Mouse (Mus musculus) small intestine, adult 2 months (tissue): ENCODE data around the gene Hjurp. TPM values are rescaled to one million over a fixed set of nuclear protein-coding genes. Genes with fewer than 3 reads are reported as not detected.

ENCODE experiments used
- H3K27ac ChIP-seq: fragments of 200-500 bp; 2 replicates; pipeline ENCODE4 v1.5.1; 2012; ENCODE audit warnings: low read depth, low read length, control low read depth, inconsistent platforms; ENCODE audit not compliant: insufficient read depth
- H3K27me3 ChIP-seq: fragments of 200-500 bp; 2 replicates; pipeline ENCODE4 v1.6.1; 2012; ENCODE audit warnings: mild to moderate bottlenecking, moderate library complexity, low read length, inconsistent platforms; ENCODE audit not compliant: control insufficient read depth, insufficient read depth
- H3K36me3 ChIP-seq: fragments of 200-500 bp; 2 replicates; pipeline ENCODE4 v1.6.1; 2012; ENCODE audit warnings: mild to moderate bottlenecking, low read length, control low read depth, inconsistent platforms; ENCODE audit not compliant: control insufficient read depth, insufficient read depth
- H3K4me1 ChIP-seq: fragments of 200-500 bp; 2 replicates; pipeline ENCODE4 v1.6.1; 2012; ENCODE audit warnings: low read length, inconsistent platforms, mixed read lengths; ENCODE audit not compliant: control insufficient read depth, insufficient read depth, insufficient read length
- H3K4me3 ChIP-seq: fragments of 200-500 bp; 2 replicates; pipeline ENCODE4 v1.5.1; 2012; ENCODE audit warnings: low read depth, mild to moderate bottlenecking, control low read depth, inconsistent platforms, low read length, moderate library complexity
- CTCF ChIP-seq: fragments of 200-500 bp; IDR thresholded peaks from 2 replicates; pipeline ENCODE4 v1.5.1; 2012; ENCODE audit warnings: low read depth, mild to moderate bottlenecking, control low read depth, inconsistent platforms, low read length, moderate library complexity, mixed read lengths; ENCODE audit not compliant: insufficient replicate concordance, insufficient read length; ENCODE audit errors: extremely low read depth
- POLR2A ChIP-seq: fragments of 200-500 bp; IDR thresholded peaks from 2 replicates; pipeline ENCODE4 v1.6.1; 2012; ENCODE audit warnings: low read depth, mild to moderate bottlenecking, control low read depth, inconsistent platforms, low read length, moderate library complexity
- WGBS: fragments of 180-500 bp; shearing (Covaris S2); methylation state at CpG from one replicate; pipeline ENCODE4 v1.1.7; 2018; 5-methylcytosine and 5-hydroxymethylcytosine counted together
- polyA plus RNA-seq: library from polyadenylated mRNA; depleted of rRNA; stranded (reverse); fragments of >200 nt; gene quantifications from 2 replicates; pipeline ENCODE4 v1.2.3, GENCODE M21; 2012

Gene Hjurp
- polyA plus RNA-seq, 1 experiment, result 23.4 TPM

DNA sequence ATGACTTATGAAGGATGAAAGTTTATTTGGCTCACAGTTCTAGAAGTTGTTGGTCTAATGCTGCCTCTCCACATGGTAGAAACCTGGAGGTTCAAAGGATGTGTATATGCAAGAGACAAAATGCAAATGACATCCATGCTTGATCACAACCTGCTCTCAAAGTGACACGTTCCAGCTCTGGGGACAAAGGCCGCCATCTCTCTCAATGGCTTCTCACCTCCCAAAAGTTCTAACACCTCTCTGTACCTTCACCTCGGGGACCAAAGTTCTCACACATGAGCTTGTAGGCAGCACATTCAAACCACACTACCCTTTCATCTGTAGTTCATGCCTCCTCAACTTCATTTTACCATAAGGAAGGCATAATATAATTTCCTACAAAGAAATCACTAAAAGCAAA lies 59.9 kb downstream of the Hjurp start:
- Histone ChIP-seq H3K27me3 (no peaks in the 10 kb centered on the region), H3K4me1 (peaks cover 7% of the 10 kb centered on the region; the same call in 1 of the 2 replicates), H3K27ac (no peak overlapping the region), H3K4me3 (no peak overlapping the region), H3K36me3 (peaks cover 8% of the 10 kb centered on the region)
- TF ChIP-seq POLR2A (no peak), CTCF (no peak)
- 42% methylated on average over 3 of the region's 3 CpGs for WGBS

DNA sequence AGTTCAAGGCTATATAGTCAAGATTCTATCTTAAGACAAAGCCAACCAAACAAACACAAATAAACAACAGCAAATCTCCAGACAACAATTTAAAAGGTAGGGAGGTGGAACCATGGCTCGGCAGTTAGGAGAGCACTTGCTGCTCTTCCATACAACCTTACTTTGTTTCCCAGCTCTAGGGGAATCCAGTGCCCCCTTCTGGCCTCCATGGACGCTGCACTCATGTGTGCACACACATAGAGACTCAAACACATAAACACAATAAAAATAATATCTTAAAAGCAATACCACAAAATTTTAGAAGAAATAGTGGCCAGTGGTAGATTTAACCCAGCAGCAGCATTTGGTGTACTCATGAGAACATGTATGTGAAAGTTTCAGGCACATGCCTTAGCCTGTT lies 60.3 kb downstream of the Hjurp start:
- TF ChIP-seq CTCF (no peak), POLR2A (no peak)
- no peak overlapping the region for H3K27ac ChIP-seq
- peaks cover 8% of the 10 kb centered on the region for H3K36me3 ChIP-seq
- H3K27me3 ChIP-seq, result no peaks in the 10 kb centered on the region
- H3K4me1 ChIP-seq, result peaks cover 9% of the 10 kb centered on the region; the same call in 1 of the 2 replicates
- 65% methylated on average over 2 of the region's 2 CpGs for WGBS
- no peak overlapping the region for H3K4me3 ChIP-seq

DNA sequence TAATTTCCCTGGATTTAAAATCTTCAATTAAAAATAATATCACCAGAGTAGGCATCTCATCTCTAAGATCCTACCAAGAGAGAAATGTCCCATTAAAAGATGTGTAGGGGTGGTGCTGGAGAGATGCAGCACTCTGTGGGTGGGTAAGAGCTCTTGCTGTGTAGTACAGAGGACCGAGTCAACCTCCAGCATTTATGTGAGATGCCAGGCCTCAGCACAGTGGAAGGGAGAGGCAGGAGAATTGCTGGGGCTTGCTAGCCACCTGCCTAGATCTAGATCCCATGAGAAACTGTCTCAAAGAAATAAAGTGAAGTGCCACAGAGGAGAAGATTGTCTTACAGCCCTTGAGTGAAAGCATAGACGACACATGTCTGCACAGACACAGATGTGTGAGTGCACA lies 60.9 kb downstream of the Hjurp start:
- TF ChIP-seq CTCF, result no peak
- TF ChIP-seq POLR2A, result no peak
- Histone ChIP-seq H3K4me1 (peaks cover 12% of the 10 kb centered on the region; the same call in 1 of the 2 replicates), H3K27me3 (no peaks in the 10 kb centered on the region), H3K27ac (no peak overlapping the region), H3K4me3 (no peak overlapping the region), H3K36me3 (peaks cover 8% of the 10 kb centered on the region)
- WGBS, result 61% methylated on average over 2 of the region's 2 CpGs

DNA sequence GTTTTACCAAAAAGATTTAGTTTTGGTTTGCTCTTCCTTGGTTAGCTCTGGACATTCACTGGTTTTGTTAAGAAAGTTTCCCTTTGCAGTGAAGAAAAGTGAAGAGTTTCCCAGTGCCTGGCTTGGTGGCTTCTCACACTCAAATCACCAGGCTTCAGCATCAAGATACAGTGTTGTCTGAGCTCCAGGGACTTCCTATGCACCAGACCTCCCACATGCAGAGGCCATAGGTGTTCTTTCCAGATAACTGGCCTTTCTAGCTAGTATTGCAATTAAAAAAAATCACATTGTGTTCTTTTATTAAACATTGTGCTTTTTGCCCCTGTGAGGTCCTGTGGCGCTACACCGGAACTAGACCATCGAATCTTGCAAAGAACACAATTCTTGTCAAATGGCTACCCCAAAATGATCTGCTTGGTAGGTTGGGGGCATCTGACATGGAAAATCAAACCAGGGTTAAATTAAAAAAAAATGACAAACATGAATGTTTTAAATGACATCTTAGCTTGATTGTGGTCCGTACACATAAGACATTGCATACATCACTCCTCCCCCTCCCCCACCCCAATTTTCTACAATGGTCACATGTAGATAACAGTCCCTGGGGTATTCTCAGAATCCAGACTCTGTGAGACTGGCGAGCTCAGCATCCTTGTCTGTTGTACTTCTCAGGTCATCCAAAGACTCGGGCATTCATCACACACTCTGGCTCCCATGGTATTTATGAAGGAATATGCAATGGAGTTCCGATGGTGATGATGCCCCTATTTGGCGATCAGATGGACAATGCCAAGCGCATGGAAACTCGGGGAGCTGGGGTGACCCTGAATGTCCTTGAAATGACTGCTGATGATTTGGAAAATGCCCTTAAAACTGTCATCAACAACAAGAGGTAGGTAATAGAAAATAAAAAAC lies 61.7 kb downstream of the Hjurp start:
- 74% methylated on average over 10 of the region's 10 CpGs for WGBS
- peaks cover 8% of the 10 kb centered on the region for H3K36me3 ChIP-seq
- H3K27ac ChIP-seq, result no peak overlapping the region
- no peaks in the 10 kb centered on the region for H3K27me3 ChIP-seq
- TF ChIP-seq CTCF, result no peak
- TF ChIP-seq POLR2A, result no peak
- peaks cover 15% of the 10 kb centered on the region; the same call in 1 of the 2 replicates for H3K4me1 ChIP-seq
- H3K4me3 ChIP-seq, result no peak overlapping the region

DNA sequence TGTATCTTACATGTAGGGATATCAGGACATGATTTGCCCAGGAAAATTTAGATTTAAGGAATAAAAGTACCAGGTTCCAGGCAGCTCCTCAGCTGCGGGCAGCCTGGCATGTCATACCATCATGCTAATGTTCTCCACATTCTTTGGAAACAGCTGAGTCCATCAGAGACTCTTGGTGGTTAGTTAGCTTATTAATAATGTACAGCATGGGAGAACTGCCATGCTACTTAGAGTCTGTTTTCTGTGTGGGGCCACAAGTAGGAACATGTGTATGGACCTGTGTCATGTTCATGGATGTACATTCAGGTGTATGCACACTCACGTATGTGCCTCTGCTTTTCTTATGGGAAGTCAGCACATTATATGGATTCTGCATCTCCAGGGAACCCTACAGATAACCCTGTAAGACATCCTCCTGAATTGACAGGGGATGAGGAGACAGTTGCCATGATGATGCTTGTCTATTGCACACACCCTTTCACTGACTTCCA lies 62.9 kb downstream of the Hjurp start:
- Histone ChIP-seq H3K27ac (peak overlapping the region; percentile 65), H3K4me1 (peaks cover 15% of the 10 kb centered on the region; the same call in 1 of the 2 replicates), H3K4me3 (peak overlapping the region; percentile 21; the same call in 1 of the 2 replicates), H3K27me3 (no peaks in the 10 kb centered on the region), H3K36me3 (peaks cover 8% of the 10 kb centered on the region)
- WGBS, result 66% methylated on average over 2 of the region's 2 CpGs
- TF ChIP-seq CTCF (no peak), POLR2A (no peak)

DNA sequence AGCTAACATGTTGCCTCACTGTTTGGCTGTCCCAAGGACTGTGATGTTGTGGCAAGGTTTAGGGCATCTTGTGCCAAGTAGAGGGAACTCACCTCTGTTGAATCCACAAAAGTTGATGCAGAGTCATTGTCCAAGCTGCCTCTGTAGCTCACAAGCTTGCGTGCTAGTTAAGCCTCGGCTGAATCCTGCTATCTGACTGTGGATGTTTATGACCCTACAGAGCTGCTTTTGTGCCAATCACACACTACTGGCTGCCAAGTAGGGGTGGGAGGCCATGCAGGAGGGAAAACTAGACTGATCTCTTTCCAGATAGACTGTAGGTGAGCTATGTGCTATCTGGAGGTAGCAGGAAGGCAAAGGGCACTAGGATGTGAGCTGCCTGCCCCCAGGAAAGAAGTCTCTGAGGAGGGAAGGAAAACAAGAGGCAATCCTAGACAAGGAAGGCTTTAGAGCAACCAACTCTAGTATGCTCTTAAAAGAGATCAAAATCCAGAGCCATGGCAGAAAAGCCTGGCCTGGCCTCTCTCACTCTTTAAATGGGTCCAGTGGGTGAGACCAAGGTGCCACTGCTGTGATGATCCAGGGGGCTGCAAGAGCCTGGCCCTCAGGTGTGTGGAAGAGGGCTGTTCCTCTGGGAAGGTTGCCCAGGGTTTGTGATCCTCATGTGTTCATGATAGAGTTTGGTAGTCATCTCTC lies 63.5 kb downstream of the Hjurp start:
- H3K4me1 ChIP-seq, result peaks cover 16% of the 10 kb centered on the region; the same call in 1 of the 2 replicates
- H3K27ac ChIP-seq, result peak overlapping the region; percentile 65
- H3K27me3 ChIP-seq, result no peaks in the 10 kb centered on the region
- TF ChIP-seq CTCF, result no peak
- TF ChIP-seq POLR2A, result no peak
- 44% methylated on average over 2 of the region's 2 CpGs for WGBS
- peak overlapping the region; percentile 21; the same call in 1 of the 2 replicates for H3K4me3 ChIP-seq
- H3K36me3 ChIP-seq, result peaks cover 8% of the 10 kb centered on the region
